Mouse (Mus musculus): ENCODE results near the gene Eif4e1b.
"Not testable (repeated sequence)": the region's sequence is repeated elsewhere in the genome, so short reads cannot be mapped to it uniquely, and the experiment has no call there.

Eif4e1b gene

DNA sequence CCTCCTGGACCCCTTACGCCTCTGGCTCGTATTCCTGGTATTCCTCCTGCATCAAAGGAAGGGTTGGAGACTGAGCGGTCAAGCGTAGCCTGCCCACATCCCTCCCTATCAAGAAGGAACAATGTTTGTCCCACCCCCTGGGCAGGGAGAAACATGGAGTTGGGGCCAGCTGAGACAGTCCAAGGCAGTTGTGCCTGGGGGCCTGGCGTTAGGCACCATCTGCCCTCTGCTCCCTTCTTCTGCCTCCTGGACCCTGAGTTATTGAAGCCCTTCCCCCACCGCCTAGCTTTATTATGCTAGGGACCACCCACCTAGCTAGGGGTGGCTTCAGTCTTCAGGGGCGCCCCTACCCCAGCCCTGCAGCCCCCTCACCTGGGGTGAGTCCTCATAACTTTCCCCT is 24.3 kb upstream of the Eif4e1b start:
- no peak for DNase-seq (ENCODE audit: low read depth, low spot score)

DNA sequence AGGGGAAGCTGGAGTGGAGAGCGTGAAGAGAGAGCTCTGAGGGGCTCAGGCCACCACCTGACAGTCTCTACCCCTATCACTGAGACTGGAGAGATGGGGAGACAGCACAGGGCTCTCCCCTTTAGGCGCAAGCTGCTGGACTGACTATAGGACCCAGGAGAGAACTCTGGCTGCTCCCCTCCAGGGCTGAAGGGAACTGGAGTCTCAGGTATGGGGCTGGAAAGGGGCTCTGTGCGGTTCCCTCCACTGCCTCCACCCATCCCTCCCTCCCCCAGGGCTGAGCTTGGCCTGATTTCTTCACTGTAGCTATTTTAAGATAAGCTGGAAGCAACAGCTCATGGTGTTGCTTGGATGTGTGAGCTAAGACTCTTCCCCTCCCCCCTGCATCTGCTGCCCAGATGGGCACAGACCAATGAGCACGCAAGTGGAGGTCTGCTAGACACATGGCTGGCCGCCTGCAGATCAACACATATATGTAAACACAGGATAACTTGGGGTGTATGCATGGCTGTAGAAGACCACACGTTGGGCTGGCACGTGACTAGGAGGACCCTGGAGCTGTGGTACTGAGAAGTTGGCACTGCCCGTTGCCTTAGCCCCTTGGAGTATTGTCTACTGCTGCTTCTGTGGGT is 23.5 kb upstream of the Eif4e1b start:
- DNase-seq (ENCODE audit: low read depth, low spot score) = no peak

- no peak for DNase-seq (ENCODE audit: low read depth, low spot score)
Measured at GRCm38 (mm10) chr13:54760906-54761305, 22.9 kb upstream of the Eif4e1b start.

DNA sequence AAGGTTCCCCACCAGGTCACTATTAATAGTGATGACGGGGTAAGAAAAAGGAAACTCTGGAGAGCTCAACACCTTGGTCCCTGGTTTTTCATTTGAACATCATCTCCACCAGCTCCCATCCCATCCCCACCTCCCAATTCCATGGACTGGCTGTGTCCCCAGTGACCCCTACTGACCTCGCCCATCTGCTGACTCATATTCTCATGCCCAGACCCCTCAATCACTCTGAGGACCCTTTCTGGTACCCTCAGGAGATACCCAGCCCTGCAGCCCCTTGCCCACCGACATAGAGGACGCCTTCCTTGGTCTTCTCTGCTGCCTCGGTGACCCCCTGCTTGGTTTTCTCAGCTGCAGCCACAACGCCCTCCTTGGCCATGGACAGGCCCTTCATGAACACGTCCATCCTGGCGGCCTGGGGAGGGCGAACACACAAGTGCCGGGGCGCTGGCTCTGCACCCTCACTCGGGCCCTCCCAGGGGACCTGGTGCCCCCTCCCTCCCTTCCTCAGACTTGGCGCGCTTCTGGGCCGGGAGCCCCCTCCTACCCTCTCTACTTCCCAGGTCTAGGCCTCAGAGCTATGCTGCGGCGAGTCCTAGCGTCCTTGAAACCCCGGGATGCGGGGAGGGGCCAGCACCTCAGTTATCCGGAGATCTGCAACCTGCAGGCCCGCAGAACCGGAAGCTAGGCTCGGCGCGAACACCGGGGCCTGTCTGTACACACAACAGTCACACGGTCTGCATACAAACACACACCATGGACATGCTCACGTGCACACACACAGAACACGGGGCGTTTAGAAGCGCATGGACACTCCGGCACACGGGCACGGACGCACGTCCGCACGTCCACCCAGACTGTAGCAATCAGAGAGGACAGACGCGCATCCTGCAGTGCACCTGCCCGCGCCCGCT is 18.3 kb upstream of the Eif4e1b start:
- DNase-seq (ENCODE audit: low read depth, low spot score) = peak; percentile 33

- DNase-seq (ENCODE audit: low read depth, low spot score) = peak; percentile 74
Measured at GRCm38 (mm10) chr13:54766192-54766768, 17.5 kb upstream of the Eif4e1b start, which contains the start of gene Sncb. Gene Sncb (minus strand): TSS chr13:54766595.

DNA sequence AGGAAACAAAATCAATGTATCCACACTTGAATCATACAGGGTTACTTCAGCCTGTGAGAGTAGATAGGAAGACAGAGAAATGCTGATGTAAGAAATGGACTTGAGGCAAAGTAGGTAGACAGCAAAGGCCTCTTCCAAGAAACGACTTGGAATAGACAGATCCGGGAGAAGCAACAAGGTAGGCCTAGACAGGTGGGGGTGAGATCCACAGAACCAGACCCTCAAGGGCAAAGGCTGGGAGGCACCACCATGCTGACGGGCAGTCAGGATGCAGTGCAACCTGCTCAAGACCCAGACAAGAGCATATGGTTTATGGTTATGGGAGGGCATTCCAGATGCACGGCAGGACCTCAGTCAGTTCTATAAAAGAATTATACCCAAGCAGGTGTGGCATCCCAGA is 16.8 kb upstream of the Eif4e1b start:
- no peak for DNase-seq (ENCODE audit: low read depth, low spot score)

- DNase-seq (ENCODE audit: low read depth, low spot score) = no peak
Measured at GRCm38 (mm10) chr13:54780592-54780991, 3.2 kb upstream of the Eif4e1b start.

DNA sequence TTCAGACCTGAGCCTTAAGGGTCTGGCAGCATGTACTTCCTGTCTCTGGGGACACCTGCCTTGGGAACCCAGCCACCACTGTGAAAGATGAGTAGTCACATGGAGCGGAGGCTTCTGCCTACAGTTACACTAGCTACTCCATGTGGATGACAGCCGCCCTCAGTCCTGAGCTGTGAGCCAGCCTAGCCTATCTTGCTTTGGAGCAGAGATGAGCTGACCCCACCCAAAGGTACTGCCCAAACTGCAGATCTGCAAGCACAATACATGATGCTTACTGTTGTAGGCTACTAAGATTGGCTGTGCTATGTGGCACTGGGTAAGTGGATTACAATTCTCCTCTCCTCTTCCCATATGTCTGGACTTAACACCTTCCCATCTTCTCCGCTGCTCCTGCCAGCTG is 2.7 kb upstream of the Eif4e1b start:
- DNase-seq (ENCODE audit: low read depth, low spot score) = no peak

GRCm38 (mm10) chr13:54783235-54783634 is 563 bp upstream of the Eif4e1b start:
- DNase-seq (ENCODE audit: low read depth, low spot score) = no peak

GRCm38 (mm10) chr13:54787591-54787990 is 3.8 kb downstream of the Eif4e1b start:
- not testable (repeated sequence) for DNase-seq (ENCODE audit: low read depth, low spot score)

- peak; percentile 91 for DNase-seq (ENCODE audit: low read depth, low spot score)
Measured at GRCm38 (mm10) chr13:54788740-54789560, 5.2 kb downstream of the Eif4e1b start, which contains the start of gene Tspan17. Gene Tspan17 (plus strand): TSS chr13:54789377.

DNA sequence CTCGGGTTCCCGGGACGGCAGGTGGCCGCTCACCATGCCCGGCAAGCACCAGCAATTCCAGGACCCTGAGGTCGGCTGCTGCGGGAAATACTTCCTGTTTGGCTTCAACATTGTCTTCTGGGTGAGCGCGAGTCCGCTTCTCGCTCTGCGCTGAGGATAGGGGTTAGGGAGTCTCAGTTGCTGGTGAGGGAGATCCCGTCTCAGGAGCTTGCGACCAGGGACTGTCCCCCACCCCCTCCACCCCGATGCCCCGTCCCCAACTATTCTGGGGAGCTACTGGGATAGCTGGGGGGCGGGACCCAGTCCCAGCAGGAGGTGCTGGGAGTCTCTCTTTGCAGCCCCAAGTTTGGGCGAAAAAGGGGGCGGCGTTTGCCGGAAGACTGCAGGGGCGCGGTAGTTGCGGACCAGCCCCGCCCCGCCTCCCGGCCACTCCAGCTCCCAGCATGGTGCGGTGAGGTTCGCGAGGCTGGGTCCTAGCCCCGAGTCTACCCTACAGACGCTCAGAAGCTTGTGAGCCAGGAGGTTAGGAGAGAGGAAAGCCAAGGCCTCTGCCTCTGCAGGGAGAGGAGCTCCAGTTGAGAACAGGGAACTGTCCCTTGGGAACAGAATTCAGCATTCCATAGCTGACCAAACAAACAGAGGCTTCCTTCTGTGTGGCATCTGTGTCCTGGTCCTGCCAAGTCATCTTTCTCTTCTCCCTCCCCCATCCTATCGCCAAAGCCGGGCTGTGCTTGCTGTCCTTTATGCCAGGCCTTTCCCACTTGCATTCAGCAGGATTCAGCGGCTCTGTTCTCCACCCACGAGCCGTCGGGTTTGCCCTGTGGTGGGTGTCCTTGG is 6.0 kb downstream of the Eif4e1b start:
- peak; percentile 46 for DNase-seq (ENCODE audit: low read depth, low spot score)

DNA sequence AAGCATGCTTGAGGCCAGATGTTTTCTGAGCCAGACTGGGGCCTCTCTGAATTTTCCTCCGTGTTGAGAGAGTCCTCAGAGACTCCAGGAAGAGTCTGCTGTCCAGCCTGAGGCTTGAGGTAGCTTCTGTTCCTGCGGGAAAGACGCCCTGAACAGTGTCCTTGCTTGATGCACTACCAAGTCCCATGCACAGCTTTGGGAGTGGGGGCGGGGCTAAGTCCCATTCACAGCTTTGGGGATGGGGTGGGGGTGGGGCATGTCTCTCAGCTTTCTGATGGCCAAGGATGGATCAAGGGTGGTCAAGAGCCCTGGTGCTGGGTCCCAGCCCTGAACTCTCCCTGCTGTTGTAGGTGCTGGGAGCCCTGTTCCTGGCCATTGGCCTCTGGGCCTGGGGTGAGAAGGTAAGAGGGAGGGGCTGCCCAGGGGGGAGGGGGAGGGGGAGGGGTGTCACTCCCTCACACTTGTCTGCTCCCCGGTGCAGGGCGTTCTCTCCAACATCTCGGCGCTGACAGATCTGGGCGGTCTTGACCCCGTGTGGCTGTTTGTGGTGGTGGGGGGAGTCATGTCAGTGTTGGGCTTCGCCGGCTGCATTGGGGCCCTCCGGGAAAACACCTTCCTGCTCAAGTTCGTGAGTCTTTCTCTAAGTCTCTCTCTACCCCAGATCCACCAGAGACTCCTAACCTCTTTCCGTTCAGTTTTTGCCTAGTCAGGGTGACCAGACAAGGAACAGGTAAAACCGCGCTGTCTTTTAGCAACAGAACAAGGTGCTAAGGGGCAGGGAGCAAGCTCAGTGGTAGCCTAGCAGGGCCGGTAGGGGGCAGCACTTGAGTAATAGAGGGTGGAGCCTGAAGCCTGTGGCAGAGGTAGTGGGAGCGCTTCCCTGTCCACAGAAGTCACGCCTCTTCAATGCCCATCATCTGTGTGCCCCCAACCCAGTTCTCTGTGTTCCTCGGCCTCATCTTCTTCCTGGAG is 8.7 kb downstream of the Eif4e1b start:
- DNase-seq (ENCODE audit: low read depth, low spot score) = no peak

GRCm38 (mm10) chr13:54794002-54794577 is 10.3 kb downstream of the Eif4e1b start:
- DNase-seq (ENCODE audit: low read depth, low spot score) = no peak

GRCm38 (mm10) chr13:54794843-54795242 is 11.0 kb downstream of the Eif4e1b start:
- no peak for DNase-seq (ENCODE audit: low read depth, low spot score)

DNA sequence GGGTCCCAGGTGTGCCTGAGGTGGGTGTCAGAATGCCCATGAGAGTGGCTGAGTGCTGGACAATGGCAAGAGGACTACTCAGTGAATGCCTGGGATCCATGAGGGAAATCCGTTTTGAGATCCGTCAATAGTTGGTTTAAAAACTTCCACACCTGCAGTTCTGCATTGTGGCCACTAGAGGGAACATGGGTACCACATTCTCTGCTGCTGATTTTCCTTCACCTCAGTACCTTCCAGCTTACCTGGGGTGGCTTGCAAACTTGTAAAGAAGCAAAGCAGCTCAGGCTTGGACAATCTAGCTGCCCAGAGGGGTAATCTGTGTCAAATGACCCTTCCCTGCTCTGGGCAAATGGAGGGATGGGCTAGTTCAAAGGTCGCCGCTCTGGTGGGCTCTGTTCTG is 13.6 kb downstream of the Eif4e1b start:
- peak; percentile 46 for DNase-seq (ENCODE audit: low read depth, low spot score)

GRCm38 (mm10) chr13:54797861-54798643 is 14.3 kb downstream of the Eif4e1b start:
- no peak for DNase-seq (ENCODE audit: low read depth, low spot score)

DNA sequence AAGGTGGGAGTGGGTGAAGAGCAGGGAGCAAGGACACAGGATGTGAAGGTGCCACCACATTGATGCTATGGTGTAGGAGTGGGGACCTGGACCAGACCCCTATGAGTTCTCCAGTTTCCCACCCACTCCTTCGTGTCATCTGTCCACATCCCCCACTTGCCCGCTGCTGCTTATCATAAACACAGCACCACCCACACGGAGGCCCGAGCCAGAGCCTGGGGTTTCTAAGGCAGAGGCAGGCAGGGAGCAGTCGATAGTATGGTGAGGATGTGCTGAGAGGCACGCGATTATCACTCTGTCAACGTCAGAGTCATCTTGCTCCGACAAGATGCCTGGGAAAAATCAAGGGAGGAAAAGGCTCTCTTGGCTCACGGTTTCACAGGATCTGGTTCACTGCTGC is 14.9 kb downstream of the Eif4e1b start:
- no peak for DNase-seq (ENCODE audit: low read depth, low spot score)

Measured in CD4-positive helper T cell, adult 2 months (primary cell).